1 mouse cellular context compared by ENCODE assay signal in the genomic region with DNA sequence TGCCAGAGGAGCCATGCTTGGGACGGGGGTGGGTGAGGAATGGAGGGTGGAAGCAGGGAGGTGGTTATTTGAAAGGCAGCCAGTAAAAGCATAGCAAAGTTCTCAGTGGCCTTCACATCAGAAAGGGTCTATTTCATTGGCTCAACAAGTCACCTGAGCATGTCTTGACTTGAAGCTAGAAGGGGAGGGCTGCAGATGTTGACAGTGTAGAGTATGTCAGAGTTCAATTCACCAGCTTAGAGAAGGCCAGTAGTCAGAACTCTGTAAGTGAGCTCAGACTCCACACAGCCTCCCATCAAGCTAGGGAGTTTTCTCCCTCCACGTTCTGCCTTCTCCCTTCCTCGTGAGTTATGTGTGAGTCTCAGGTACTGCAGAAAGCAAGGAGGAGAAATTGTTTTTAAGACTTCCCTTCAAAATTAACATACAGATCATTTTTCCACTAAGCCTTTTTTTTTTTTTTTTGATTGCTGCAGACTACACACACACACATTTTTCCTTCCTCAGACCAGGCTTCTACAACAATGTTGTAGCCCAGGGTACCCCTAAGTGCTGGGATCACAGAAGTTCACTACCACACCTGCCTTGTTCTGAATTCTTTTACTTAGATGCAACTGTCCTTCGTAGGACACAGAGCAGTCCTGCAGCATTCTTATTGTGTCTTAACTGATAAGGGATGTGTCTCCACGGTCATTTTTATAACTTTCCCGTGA.
TF ChIP-seq lines count a peak whose summit lies in the region.

No protein-coding gene starts in this region.

TF ChIP-seq in MEL, 35 proteins besides CTCF, POLR2A, EP300 and RAD21 (continued from another document):
- 0 out of 2 replicates have a peak, but pooled peaks have one; percentile 28 for TF ChIP-seq TCF12 (IDR thresholded peaks at IDR 0.05; ENCODE audit: low read depth, low read length)
- no peak for TF ChIP-seq CHD2 (IDR thresholded peaks at IDR 0.05; ENCODE audit: low read length)
- no peak for TF ChIP-seq TAL1 (IDR thresholded peaks at IDR 0.05; ENCODE audit: low read length)
- no peak for TF ChIP-seq MYC (IDR thresholded peaks at IDR 0.05; ENCODE audit: low read depth, low read length)
- no peak for TF ChIP-seq USF2 (IDR thresholded peaks at IDR 0.05; ENCODE audit: borderline replicate concordance in 1 of 2, insufficient read depth in 1 of 2, low read depth in 1 of 2, low read length in 2 of 2)
- peak; percentile 35; the same call in 1 of the 2 replicates for TF ChIP-seq TBP (IDR thresholded peaks at IDR 0.05; ENCODE audit: low read depth, low read length)
- TF ChIP-seq MAX (IDR thresholded peaks at IDR 0.05; ENCODE audit: low read length): 0 out of 2 replicates have a peak, but pooled peaks have one; percentile 25
- peak; percentile 88 for TF ChIP-seq USF1 (IDR thresholded peaks at IDR 0.05; ENCODE audit: low read depth, low read length)
- no peak for TF ChIP-seq BHLHE40 (IDR thresholded peaks at IDR 0.05; ENCODE audit: borderline replicate concordance, low read depth, low read length)
- TF ChIP-seq NELFE (IDR thresholded peaks at IDR 0.05; ENCODE audit: low read depth, low read length): 0 out of 2 replicates have a peak, but pooled peaks have one; percentile 25
- TF ChIP-seq ZKSCAN1 (IDR thresholded peaks at IDR 0.05; ENCODE audit: low read depth, low read length): no peak
